Mouse (Mus musculus): Measurements from ENCODE around the gene Slc2a6. TPM values are rescaled to one million over a fixed set of nuclear protein-coding genes. Genes with fewer than 3 reads are reported as not detected.

Slc2a6 gene
- polyA plus RNA-seq, 1 experiment from 2014 or later, result 0.47 TPM

DNA sequence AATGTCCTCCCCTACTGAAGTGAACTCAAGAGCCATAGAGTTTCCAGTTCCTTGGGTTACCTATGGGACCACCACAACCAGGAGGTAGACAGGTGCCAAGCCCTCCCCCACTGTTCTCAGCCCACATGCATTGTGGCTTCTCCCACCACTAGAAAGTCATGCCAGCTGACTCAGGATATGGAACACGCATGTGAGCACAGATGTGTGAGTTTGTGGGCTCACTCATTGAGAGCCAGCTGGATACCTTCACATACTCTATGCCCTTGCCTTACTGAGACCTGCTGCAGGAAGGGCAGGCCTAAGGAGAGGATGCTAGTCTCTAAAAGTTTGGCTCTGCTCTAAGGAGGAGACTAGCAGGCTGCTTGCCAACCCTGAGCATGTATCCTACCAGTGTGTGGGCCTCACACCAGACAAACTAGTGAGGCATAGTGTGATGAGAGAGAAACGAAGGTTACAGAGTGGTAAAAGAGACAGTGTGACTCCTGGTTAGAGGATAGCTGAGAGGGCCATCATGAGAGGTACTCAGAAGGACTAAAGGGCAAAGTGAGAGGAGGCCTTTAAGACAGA is 42.5 kb upstream of the Slc2a6 start:
- no peak for TF ChIP-seq EP300 (IDR thresholded peaks at IDR 0.05; ENCODE audit: low read depth)
- H3K27me3 ChIP-seq (ENCODE audit: insufficient read depth, low read length), result no peaks in the 10 kb centered on the region
- H3K36me3 ChIP-seq (replicated peaks; ENCODE audit: insufficient read depth, low read length), result no peaks in the 10 kb centered on the region
- no peak overlapping the region for H3K9ac ChIP-seq (replicated peaks)
- H3K4me2 ChIP-seq (ENCODE audit: low read depth, low read length), result no peak overlapping the region
- no peak overlapping the region for H3K4me3 ChIP-seq (ENCODE audit: low read depth, low read length)
- DNase-seq, result no peak
- no peaks in the 10 kb centered on the region for H3K9me3 ChIP-seq (ENCODE audit: low read length)
- no peak overlapping the region for H3K27ac ChIP-seq (ENCODE audit: low read depth)
- H3K4me1 ChIP-seq (ENCODE audit: insufficient read depth), result no peaks in the 10 kb centered on the region
- no peak for ATAC-seq
- whole genome bisulfite sequencing (ENCODE audit: insufficient replicate concordance), result 74% methylated on average over 2 of the region's 2 CpGs

DNA sequence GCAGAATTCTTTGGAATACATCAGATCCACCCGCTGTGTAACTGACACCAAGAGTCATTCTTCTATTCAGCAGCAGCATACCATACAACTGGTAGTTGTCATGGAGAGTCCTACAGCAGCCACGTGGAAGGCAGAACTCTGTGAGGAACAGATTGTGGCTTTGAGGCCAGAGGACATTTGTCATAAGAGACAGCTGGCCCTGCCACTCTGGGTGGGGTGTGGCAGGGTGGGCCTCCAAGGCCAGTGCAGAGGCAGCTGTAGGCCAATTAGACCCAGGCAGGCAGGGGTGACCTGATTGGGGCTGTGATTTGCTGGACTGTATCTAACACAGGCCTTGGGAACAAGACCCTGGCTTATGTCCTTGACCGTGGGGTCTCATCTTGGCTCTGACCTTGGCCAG is 41.8 kb upstream of the Slc2a6 start:
- Histone ChIP-seq H3K9me3 (ENCODE audit: low read length) (no peaks in the 10 kb centered on the region), H3K9ac (replicated peaks) (no peak overlapping the region), H3K27ac (ENCODE audit: low read depth) (no peak overlapping the region), H3K4me2 (ENCODE audit: low read depth, low read length) (no peak overlapping the region), H3K4me3 (ENCODE audit: low read depth, low read length) (no peak overlapping the region), H3K36me3 (replicated peaks; ENCODE audit: insufficient read depth, low read length) (no peaks in the 10 kb centered on the region), H3K27me3 (ENCODE audit: insufficient read depth, low read length) (no peaks in the 10 kb centered on the region), H3K4me1 (ENCODE audit: insufficient read depth) (no peaks in the 10 kb centered on the region)
- ATAC-seq (no peak), DNase-seq (no peak)
- WGBS (ENCODE audit: insufficient replicate concordance), result 52% methylated on average over 3 of the region's 3 CpGs
- TF ChIP-seq CTCF (IDR thresholded peaks at IDR 0.05; ENCODE audit: low read depth), result no peak
- no peak for TF ChIP-seq EP300 (IDR thresholded peaks at IDR 0.05; ENCODE audit: low read depth)

DNA sequence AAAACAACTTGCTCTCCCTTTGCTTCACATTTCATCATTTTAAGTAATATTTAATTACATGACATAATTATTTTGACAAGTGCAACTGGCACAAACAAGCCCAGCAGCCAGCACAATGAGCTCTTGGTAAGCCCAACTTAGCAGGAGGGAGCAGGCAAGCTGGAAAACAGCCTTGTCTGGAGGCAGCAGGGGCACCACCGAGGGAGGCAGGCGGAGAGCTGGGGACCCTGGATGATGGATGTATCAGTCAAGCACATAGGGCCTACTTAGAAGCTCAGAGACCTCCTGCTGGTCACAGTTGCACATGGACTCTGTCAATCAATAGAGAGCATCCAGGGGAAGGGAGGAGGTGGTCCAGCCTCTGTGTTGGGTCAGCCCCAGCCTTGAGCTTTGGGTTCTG is 40.2 kb upstream of the Slc2a6 start:
- ATAC-seq, result no peak

DNA sequence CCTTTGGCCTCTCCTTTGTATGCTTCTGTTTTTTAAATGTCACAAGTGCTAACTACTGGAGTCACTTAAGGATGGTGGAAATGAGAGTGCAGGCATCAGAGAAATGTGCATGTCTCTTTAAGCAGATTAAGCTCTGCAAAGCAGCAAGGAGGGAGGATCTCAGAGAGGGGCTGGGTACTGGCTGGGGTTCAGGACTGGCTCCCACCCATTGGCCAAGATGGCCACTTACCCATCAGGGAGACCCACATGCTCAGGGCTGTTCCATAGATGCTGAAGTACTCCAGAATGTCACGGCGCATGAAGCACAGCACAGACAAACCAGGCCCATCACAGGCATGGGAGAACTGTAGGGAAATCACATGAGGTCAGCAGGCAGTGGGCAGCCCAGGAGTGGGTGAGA is 39.3 kb upstream of the Slc2a6 start:
- H3K27ac ChIP-seq (ENCODE audit: low read depth), result no peak overlapping the region
- WGBS (ENCODE audit: insufficient replicate concordance), result 76% methylated on average over 2 of the region's 2 CpGs
- no peaks in the 10 kb centered on the region for H3K9me3 ChIP-seq (ENCODE audit: low read length)
- no peak for ATAC-seq
- no peak overlapping the region for H3K9ac ChIP-seq (replicated peaks)
- H3K27me3 ChIP-seq (ENCODE audit: insufficient read depth, low read length), result no peaks in the 10 kb centered on the region
- no peaks in the 10 kb centered on the region for H3K36me3 ChIP-seq (replicated peaks; ENCODE audit: insufficient read depth, low read length)
- H3K4me2 ChIP-seq (ENCODE audit: low read depth, low read length), result no peak overlapping the region
- no peak for DNase-seq
- no peak overlapping the region for H3K4me3 ChIP-seq (ENCODE audit: low read depth, low read length)
- no peak for TF ChIP-seq EP300 (IDR thresholded peaks at IDR 0.05; ENCODE audit: low read depth)
- no peak for TF ChIP-seq CTCF (IDR thresholded peaks at IDR 0.05; ENCODE audit: low read depth)
- no peaks in the 10 kb centered on the region for H3K4me1 ChIP-seq (ENCODE audit: insufficient read depth)

More for the DNA sequence above, 40.2 kb upstream of the Slc2a6 start:
- H3K27me3 ChIP-seq (ENCODE audit: insufficient read depth, low read length), result no peaks in the 10 kb centered on the region
- no peak overlapping the region for H3K4me2 ChIP-seq (ENCODE audit: low read depth, low read length)
- no peak overlapping the region for H3K9ac ChIP-seq (replicated peaks)
- no peaks in the 10 kb centered on the region for H3K4me1 ChIP-seq (ENCODE audit: insufficient read depth)
- WGBS (ENCODE audit: insufficient replicate concordance), result 57% methylated on average over 2 of the region's 2 CpGs
- no peak for DNase-seq
- H3K27ac ChIP-seq (ENCODE audit: low read depth), result no peak overlapping the region
- TF ChIP-seq EP300 (IDR thresholded peaks at IDR 0.05; ENCODE audit: low read depth) (no peak), CTCF (IDR thresholded peaks at IDR 0.05; ENCODE audit: low read depth) (no peak)
- no peak overlapping the region for H3K4me3 ChIP-seq (ENCODE audit: low read depth, low read length)
- no peaks in the 10 kb centered on the region for H3K36me3 ChIP-seq (replicated peaks; ENCODE audit: insufficient read depth, low read length)
- H3K9me3 ChIP-seq (ENCODE audit: low read length), result no peaks in the 10 kb centered on the region

DNA sequence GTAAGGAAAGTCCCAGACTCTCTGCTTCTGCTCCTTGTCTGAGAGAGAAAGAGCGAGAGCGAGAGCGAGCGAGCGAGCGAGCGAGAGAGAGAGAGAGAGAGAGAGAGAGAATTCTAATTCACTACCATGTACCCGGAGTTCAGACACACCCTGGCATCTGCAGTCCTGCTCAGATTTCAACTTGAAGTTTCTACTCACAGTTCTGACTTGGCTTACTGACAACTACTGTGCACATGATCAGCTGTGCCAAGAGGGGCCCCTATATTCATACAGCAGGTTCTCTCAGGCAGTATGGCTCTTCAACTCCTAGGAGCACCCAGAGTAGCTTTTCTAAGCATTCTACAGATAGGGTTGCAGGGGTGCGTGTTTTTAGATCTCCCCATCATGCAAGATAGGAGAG is 31.4 kb upstream of the Slc2a6 start:
- Histone ChIP-seq H3K9ac (replicated peaks) (no peak overlapping the region), H3K4me1 (ENCODE audit: insufficient read depth) (no peaks in the 10 kb centered on the region), H3K9me3 (ENCODE audit: low read length) (no peaks in the 10 kb centered on the region), H3K4me3 (ENCODE audit: low read depth, low read length) (no peak overlapping the region), H3K4me2 (ENCODE audit: low read depth, low read length) (no peak overlapping the region), H3K27ac (ENCODE audit: low read depth) (no peak overlapping the region), H3K36me3 (replicated peaks; ENCODE audit: insufficient read depth, low read length) (no peaks in the 10 kb centered on the region), H3K27me3 (ENCODE audit: insufficient read depth, low read length) (no peaks in the 10 kb centered on the region)
- ATAC-seq (no peak), DNase-seq (no peak)
- no peak for TF ChIP-seq EP300 (IDR thresholded peaks at IDR 0.05; ENCODE audit: low read depth)
- no peak for TF ChIP-seq CTCF (IDR thresholded peaks at IDR 0.05; ENCODE audit: low read depth)
- WGBS (ENCODE audit: insufficient replicate concordance), result 76% methylated on average over 9 of the region's 9 CpGs

DNA sequence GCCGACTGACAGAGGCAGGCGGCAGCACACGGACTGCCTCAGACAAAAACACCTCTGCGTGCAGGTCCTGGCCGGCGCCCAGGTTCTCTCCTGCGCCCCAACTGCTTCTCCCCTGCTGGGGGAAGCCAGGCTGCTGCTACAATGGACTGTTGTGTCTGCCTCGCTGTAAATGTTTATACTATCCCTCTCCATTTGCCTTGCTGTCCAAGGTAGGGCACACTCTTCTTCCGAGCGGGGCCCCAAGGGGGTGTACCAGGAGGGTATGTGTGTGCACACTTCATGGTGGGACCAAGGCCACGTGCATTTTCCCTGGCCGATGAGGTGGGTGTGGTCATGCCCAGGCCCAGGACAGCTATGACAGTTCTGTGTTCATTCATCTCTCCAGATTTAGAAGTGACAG is 31.0 kb upstream of the Slc2a6 start:
- WGBS (ENCODE audit: insufficient replicate concordance), result 38% methylated on average over 12 of the region's 12 CpGs
- DNase-seq (no peak), ATAC-seq (no peak)
- no peak overlapping the region for H3K4me2 ChIP-seq (ENCODE audit: low read depth, low read length)
- no peaks in the 10 kb centered on the region for H3K36me3 ChIP-seq (replicated peaks; ENCODE audit: insufficient read depth, low read length)
- no peaks in the 10 kb centered on the region for H3K27me3 ChIP-seq (ENCODE audit: insufficient read depth, low read length)
- no peak overlapping the region for H3K4me3 ChIP-seq (ENCODE audit: low read depth, low read length)
- no peak overlapping the region for H3K9ac ChIP-seq (replicated peaks)
- H3K4me1 ChIP-seq (ENCODE audit: insufficient read depth), result no peaks in the 10 kb centered on the region
- TF ChIP-seq CTCF (IDR thresholded peaks at IDR 0.05; ENCODE audit: low read depth) (no peak), EP300 (IDR thresholded peaks at IDR 0.05; ENCODE audit: low read depth) (no peak)
- H3K27ac ChIP-seq (ENCODE audit: low read depth), result no peak overlapping the region
- no peaks in the 10 kb centered on the region for H3K9me3 ChIP-seq (ENCODE audit: low read length)

DNA sequence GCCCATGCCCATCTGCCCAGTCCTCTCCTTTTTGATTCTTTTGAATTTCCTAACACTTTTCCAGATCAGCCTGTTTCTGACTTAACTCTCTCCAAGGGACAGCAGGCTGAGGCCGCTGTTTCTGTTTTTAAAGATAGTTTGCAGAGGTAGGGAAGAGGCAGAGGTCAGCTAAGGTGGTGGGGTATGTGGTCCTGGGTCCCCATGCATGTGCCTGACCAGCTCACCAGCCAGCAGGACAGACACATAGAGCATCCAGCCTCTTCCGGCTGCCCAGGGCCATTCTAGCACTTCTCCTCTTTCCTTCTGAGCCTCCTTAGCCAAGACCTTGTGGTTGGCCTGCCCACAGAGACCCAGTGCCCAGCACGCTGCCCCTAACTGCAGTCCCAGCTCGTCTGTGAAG is 30.5 kb upstream of the Slc2a6 start:
- WGBS (ENCODE audit: insufficient replicate concordance), result 49% methylated on average over 4 of the region's 4 CpGs
- no peak overlapping the region for H3K9ac ChIP-seq (replicated peaks)
- no peak overlapping the region for H3K27ac ChIP-seq (ENCODE audit: low read depth)
- no peak for DNase-seq
- no peaks in the 10 kb centered on the region for H3K27me3 ChIP-seq (ENCODE audit: insufficient read depth, low read length)
- no peak for ATAC-seq
- H3K4me3 ChIP-seq (ENCODE audit: low read depth, low read length), result no peak overlapping the region
- no peaks in the 10 kb centered on the region for H3K36me3 ChIP-seq (replicated peaks; ENCODE audit: insufficient read depth, low read length)
- TF ChIP-seq EP300 (IDR thresholded peaks at IDR 0.05; ENCODE audit: low read depth), result no peak
- TF ChIP-seq CTCF (IDR thresholded peaks at IDR 0.05; ENCODE audit: low read depth), result no peak
- H3K9me3 ChIP-seq (ENCODE audit: low read length), result no peaks in the 10 kb centered on the region
- H3K4me1 ChIP-seq (ENCODE audit: insufficient read depth), result no peaks in the 10 kb centered on the region
- no peak overlapping the region for H3K4me2 ChIP-seq (ENCODE audit: low read depth, low read length)

All from liver, postnatal 0 days (tissue).